Mouse (Mus musculus): ENCODE measurements around the gene Cask. TPM values are rescaled to one million over a fixed set of nuclear protein-coding genes. Genes with fewer than 3 reads are reported as not detected.

The Cask gene
- polyA plus RNA-seq, 1 experiment from 2014 or later = 13.6 TPM

- no peak overlapping the region for H3K4me2 ChIP-seq (replicated peaks; ENCODE audit: low read depth, low read length)
- H3K27me3 ChIP-seq (ENCODE audit: insufficient read depth, low read length) = peaks cover 9% of the 10 kb centered on the region
- H3K4me3 ChIP-seq (ENCODE audit: low read length) = no peak overlapping the region
- 96% methylated on average over 5 of the region's 5 CpGs for WGBS
- no peaks in the 10 kb centered on the region for H3K9me3 ChIP-seq (ENCODE audit: low read length)
- H3K27ac ChIP-seq (ENCODE audit: low read length) = no peak overlapping the region
- ATAC-seq (ENCODE audit: low FRiP score, low TSS enrichment) = no peak
- no peaks in the 10 kb centered on the region for H3K36me3 ChIP-seq (ENCODE audit: insufficient read depth, low read length)
- H3K4me1 ChIP-seq (ENCODE audit: insufficient read depth, low read length) = no peaks in the 10 kb centered on the region
- no peak overlapping the region for H3K9ac ChIP-seq (replicated peaks; ENCODE audit: low read length)
Observed at GRCm38 (mm10) chrX:13513864-13514263, 337.3 kb downstream of the Cask start.

- Histone ChIP-seq H3K9me3 (ENCODE audit: low read length) (no peaks in the 10 kb centered on the region), H3K4me2 (replicated peaks; ENCODE audit: low read depth, low read length) (no peak overlapping the region), H3K27ac (ENCODE audit: low read length) (no peak overlapping the region), H3K4me1 (ENCODE audit: insufficient read depth, low read length) (no peaks in the 10 kb centered on the region), H3K4me3 (ENCODE audit: low read length) (no peak overlapping the region), H3K9ac (replicated peaks; ENCODE audit: low read length) (no peak overlapping the region), H3K36me3 (ENCODE audit: insufficient read depth, low read length) (no peaks in the 10 kb centered on the region), H3K27me3 (ENCODE audit: insufficient read depth, low read length) (peaks cover 9% of the 10 kb centered on the region)
- no peak for ATAC-seq (ENCODE audit: low FRiP score, low TSS enrichment)
- 62% methylated on average over 2 of the region's 2 CpGs for WGBS
Observed at GRCm38 (mm10) chrX:13513127-13513526, 338.0 kb downstream of the Cask start.

GRCm38 (mm10) chrX:13506376-13506775, 344.8 kb downstream of the Cask start:
- H3K4me2 ChIP-seq (replicated peaks; ENCODE audit: low read depth, low read length) = no peak overlapping the region
- H3K9ac ChIP-seq (replicated peaks; ENCODE audit: low read length) = no peak overlapping the region
- H3K4me3 ChIP-seq (ENCODE audit: low read length) = no peak overlapping the region
- H3K36me3 ChIP-seq (ENCODE audit: insufficient read depth, low read length) = no peaks in the 10 kb centered on the region
- H3K27ac ChIP-seq (ENCODE audit: low read length) = no peak overlapping the region
- WGBS = 71% methylated on average over 2 of the region's 2 CpGs
- no peak for ATAC-seq (ENCODE audit: low FRiP score, low TSS enrichment)
- no peaks in the 10 kb centered on the region for H3K4me1 ChIP-seq (ENCODE audit: insufficient read depth, low read length)
- no peaks in the 10 kb centered on the region; the same call in 1 of the 2 replicates for H3K27me3 ChIP-seq (ENCODE audit: insufficient read depth, low read length)
- H3K9me3 ChIP-seq (ENCODE audit: low read length) = no peaks in the 10 kb centered on the region

GRCm38 (mm10) chrX:13504389-13504788, 346.8 kb downstream of the Cask start:
- Histone ChIP-seq H3K4me1 (ENCODE audit: insufficient read depth, low read length) (no peaks in the 10 kb centered on the region), H3K4me2 (replicated peaks; ENCODE audit: low read depth, low read length) (no peak overlapping the region), H3K27me3 (ENCODE audit: insufficient read depth, low read length) (0 out of 2 replicates have a peak, but pooled peaks cover 5% of the 10 kb centered on the region), H3K27ac (ENCODE audit: low read length) (no peak overlapping the region), H3K9me3 (ENCODE audit: low read length) (no peaks in the 10 kb centered on the region), H3K4me3 (ENCODE audit: low read length) (no peak overlapping the region), H3K9ac (replicated peaks; ENCODE audit: low read length) (no peak overlapping the region), H3K36me3 (ENCODE audit: insufficient read depth, low read length) (no peaks in the 10 kb centered on the region)
- no peak for ATAC-seq (ENCODE audit: low FRiP score, low TSS enrichment)
- 87% methylated on average over 7 of the region's 7 CpGs for WGBS

GRCm38 (mm10) chrX:13502862-13503375, 348.2 kb downstream of the Cask start:
- Histone ChIP-seq H3K4me1 (ENCODE audit: insufficient read depth, low read length) (no peaks in the 10 kb centered on the region), H3K9ac (replicated peaks; ENCODE audit: low read length) (no peak overlapping the region), H3K4me2 (replicated peaks; ENCODE audit: low read depth, low read length) (no peak overlapping the region), H3K27me3 (ENCODE audit: insufficient read depth, low read length) (0 out of 2 replicates have a peak, but pooled peaks cover 5% of the 10 kb centered on the region), H3K27ac (ENCODE audit: low read length) (no peak overlapping the region), H3K9me3 (ENCODE audit: low read length) (no peaks in the 10 kb centered on the region), H3K36me3 (ENCODE audit: insufficient read depth, low read length) (no peaks in the 10 kb centered on the region), H3K4me3 (ENCODE audit: low read length) (no peak overlapping the region)
- ATAC-seq (ENCODE audit: low FRiP score, low TSS enrichment) = no peak
- 64% methylated on average over 7 of the region's 7 CpGs for WGBS

- 85% methylated on average over 4 of the region's 4 CpGs for WGBS
- H3K27ac ChIP-seq (ENCODE audit: low read length) = no peak overlapping the region
Observed at GRCm38 (mm10) chrX:13500284-13500683, 350.9 kb downstream of the Cask start.

GRCm38 (mm10) chrX:13494892-13495703, 356.1 kb downstream of the Cask start:
- WGBS = 80% methylated on average over 8 of the region's 8 CpGs
- Histone ChIP-seq H3K36me3 (ENCODE audit: insufficient read depth, low read length) (no peaks in the 10 kb centered on the region), H3K4me1 (ENCODE audit: insufficient read depth, low read length) (no peaks in the 10 kb centered on the region), H3K4me2 (replicated peaks; ENCODE audit: low read depth, low read length) (no peak overlapping the region), H3K4me3 (ENCODE audit: low read length) (no peak overlapping the region), H3K27me3 (ENCODE audit: insufficient read depth, low read length) (peaks cover 12% of the 10 kb centered on the region; the same call in 1 of the 2 replicates), H3K9me3 (ENCODE audit: low read length) (no peaks in the 10 kb centered on the region), H3K27ac (ENCODE audit: low read length) (no peak overlapping the region), H3K9ac (replicated peaks; ENCODE audit: low read length) (no peak overlapping the region)
- ATAC-seq (ENCODE audit: low FRiP score, low TSS enrichment) = no peak

More at GRCm38 (mm10) chrX:13500284-13500683, 350.9 kb downstream of the Cask start:
- Histone ChIP-seq H3K9ac (replicated peaks; ENCODE audit: low read length) (no peak overlapping the region), H3K4me2 (replicated peaks; ENCODE audit: low read depth, low read length) (no peak overlapping the region), H3K36me3 (ENCODE audit: insufficient read depth, low read length) (no peaks in the 10 kb centered on the region), H3K9me3 (ENCODE audit: low read length) (no peaks in the 10 kb centered on the region), H3K27me3 (ENCODE audit: insufficient read depth, low read length) (peaks cover 10% of the 10 kb centered on the region; the same call in 1 of the 2 replicates), H3K4me1 (ENCODE audit: insufficient read depth, low read length) (no peaks in the 10 kb centered on the region), H3K4me3 (ENCODE audit: low read length) (no peak overlapping the region)
- no peak for ATAC-seq (ENCODE audit: low FRiP score, low TSS enrichment)

GRCm38 (mm10) chrX:13492922-13493321, 358.2 kb downstream of the Cask start:
- ATAC-seq (ENCODE audit: low FRiP score, low TSS enrichment) = no peak

GRCm38 (mm10) chrX:13490941-13491340, 360.2 kb downstream of the Cask start:
- H3K4me2 ChIP-seq (replicated peaks; ENCODE audit: low read depth, low read length) = no peak overlapping the region
- H3K27me3 ChIP-seq (ENCODE audit: insufficient read depth, low read length) = peaks cover 6% of the 10 kb centered on the region; the same call in 1 of the 2 replicates
- no peak overlapping the region for H3K27ac ChIP-seq (ENCODE audit: low read length)
- H3K9me3 ChIP-seq (ENCODE audit: low read length) = peaks cover 10% of the 10 kb centered on the region
- no peaks in the 10 kb centered on the region for H3K36me3 ChIP-seq (ENCODE audit: insufficient read depth, low read length)
- 66% methylated on average over 3 of the region's 3 CpGs for WGBS
- no peaks in the 10 kb centered on the region for H3K4me1 ChIP-seq (ENCODE audit: insufficient read depth, low read length)
- H3K9ac ChIP-seq (replicated peaks; ENCODE audit: low read length) = no peak overlapping the region
- H3K4me3 ChIP-seq (ENCODE audit: low read length) = no peak overlapping the region
- no peak for ATAC-seq (ENCODE audit: low FRiP score, low TSS enrichment)

More at GRCm38 (mm10) chrX:13492922-13493321, 358.2 kb downstream of the Cask start:
- Histone ChIP-seq H3K9ac (replicated peaks; ENCODE audit: low read length) (no peak overlapping the region), H3K27ac (ENCODE audit: low read length) (no peak overlapping the region), H3K4me1 (ENCODE audit: insufficient read depth, low read length) (no peaks in the 10 kb centered on the region), H3K4me2 (replicated peaks; ENCODE audit: low read depth, low read length) (no peak overlapping the region), H3K9me3 (ENCODE audit: low read length) (no peaks in the 10 kb centered on the region), H3K4me3 (ENCODE audit: low read length) (no peak overlapping the region), H3K27me3 (ENCODE audit: insufficient read depth, low read length) (peaks cover 11% of the 10 kb centered on the region; the same call in 1 of the 2 replicates), H3K36me3 (ENCODE audit: insufficient read depth, low read length) (no peaks in the 10 kb centered on the region)

- no peaks in the 10 kb centered on the region for H3K4me1 ChIP-seq (ENCODE audit: insufficient read depth, low read length)
- H3K9ac ChIP-seq (replicated peaks; ENCODE audit: low read length) = no peak overlapping the region
- H3K9me3 ChIP-seq (ENCODE audit: low read length) = peaks cover 13% of the 10 kb centered on the region
- no peak overlapping the region for H3K27ac ChIP-seq (ENCODE audit: low read length)
- no peak overlapping the region for H3K4me2 ChIP-seq (replicated peaks; ENCODE audit: low read depth, low read length)
- no peak for ATAC-seq (ENCODE audit: low FRiP score, low TSS enrichment)
- peaks cover 6% of the 10 kb centered on the region; the same call in 1 of the 2 replicates for H3K27me3 ChIP-seq (ENCODE audit: insufficient read depth, low read length)
- 72% methylated on average over 1 of the region's 1 CpGs for WGBS
- no peaks in the 10 kb centered on the region for H3K36me3 ChIP-seq (ENCODE audit: insufficient read depth, low read length)
- no peak overlapping the region for H3K4me3 ChIP-seq (ENCODE audit: low read length)
Observed at GRCm38 (mm10) chrX:13489761-13490160, 361.4 kb downstream of the Cask start.
